Mouse (Mus musculus) kidney, adult 2 months (tissue): Measurements from ENCODE around the gene Adamts20.

ENCODE experiments used
- CTCF ChIP-seq: fragments of 200-500 bp; conservative IDR thresholded peaks from 2 replicates; pipeline ENCODE4 v1.5.1; 2011; ENCODE audit warnings: low read depth, mild to moderate bottlenecking, control low read depth, low read length, moderate library complexity, mixed read lengths; ENCODE audit not compliant: insufficient read depth, insufficient read length
- POLR2A ChIP-seq: fragments of 200-500 bp; IDR thresholded peaks from one replicate; pipeline ENCODE4 v1.6.1; 2011; ENCODE audit warnings: low read depth, low read length, control low read depth

GRCm38 (mm10) chr15:94462206-94462605, 3.0 kb downstream of the Adamts20 start:
- no peak for TF ChIP-seq CTCF
- no peak for TF ChIP-seq POLR2A
